Mouse (Mus musculus): ENCODE data around the gene Atxn2l.

DNA sequence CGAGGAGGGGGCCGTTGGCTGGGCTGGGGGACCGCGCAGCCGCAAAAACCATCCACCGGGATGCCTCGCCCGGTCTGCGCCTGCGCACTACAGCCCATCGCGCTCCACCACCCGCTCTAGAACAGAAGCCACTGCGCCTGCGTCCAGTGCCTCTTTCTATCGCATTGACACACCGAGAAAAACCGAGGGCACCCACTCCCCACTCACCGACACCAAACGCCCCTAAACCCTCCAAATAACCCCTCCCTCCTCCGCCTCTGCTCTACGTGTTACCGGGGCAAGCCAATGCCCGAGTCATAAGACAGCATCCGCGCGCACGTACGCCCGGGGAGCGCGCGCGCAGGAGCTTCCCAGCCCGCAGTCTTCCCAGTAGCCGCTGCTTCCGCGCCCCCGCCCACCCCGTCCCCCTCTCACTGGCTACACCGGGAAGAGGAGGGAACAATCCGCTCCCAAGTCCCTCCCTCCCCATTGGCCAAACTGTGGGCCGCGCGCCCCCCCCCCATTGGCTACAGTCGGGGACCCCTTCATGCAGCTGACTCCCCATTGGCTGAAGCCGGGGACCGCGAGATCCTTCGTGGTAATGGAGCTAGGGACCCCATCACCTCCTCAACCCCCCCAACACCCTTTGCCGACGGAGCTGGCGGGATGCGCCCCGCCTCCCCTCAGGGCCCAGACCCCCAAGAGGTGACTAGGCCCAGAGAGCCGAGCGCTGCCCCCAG is 1.1 kb downstream of the Atxn2l start:
- TF ChIP-seq CTCF (conservative IDR thresholded peaks at IDR 0.05; ENCODE audit: insufficient read depth, insufficient read length, low read depth, low read length) (no peak), POLR2A (IDR thresholded peaks at IDR 0.05; ENCODE audit: low read depth, low read length) (peak; percentile 1)

All from kidney, adult 2 months (tissue).